Mouse (Mus musculus): ENCODE data around the gene Trpv4.

Trpv4 gene

GRCm38 (mm10) chr5:114588416-114588815 is 69.8 kb downstream of the Trpv4 start:
- DNase-seq, result no peak

- DNase-seq, result peak; percentile 89
Observed at GRCm38 (mm10) chr5:114587908-114588307, 70.3 kb downstream of the Trpv4 start.

- no peak for DNase-seq
Observed at GRCm38 (mm10) chr5:114585682-114586081, 72.5 kb downstream of the Trpv4 start.

GRCm38 (mm10) chr5:114584293-114585104 is 73.7 kb downstream of the Trpv4 start:
- no peak for DNase-seq

GRCm38 (mm10) chr5:114583490-114584175 is 74.6 kb downstream of the Trpv4 start:
- DNase-seq, result no peak

- DNase-seq, result no peak
Observed at GRCm38 (mm10) chr5:114583046-114583445, 75.2 kb downstream of the Trpv4 start.

GRCm38 (mm10) chr5:114581486-114581885 is 76.7 kb downstream of the Trpv4 start:
- no peak for DNase-seq

GRCm38 (mm10) chr5:114579714-114580357 is 78.4 kb downstream of the Trpv4 start:
- no peak for DNase-seq

- DNase-seq, result no peak
Observed at GRCm38 (mm10) chr5:114578361-114578760, 79.9 kb downstream of the Trpv4 start.

GRCm38 (mm10) chr5:114575986-114576605 is 82.1 kb downstream of the Trpv4 start:
- no peak for DNase-seq

- DNase-seq, result no peak
Observed at GRCm38 (mm10) chr5:114575530-114575929, 82.7 kb downstream of the Trpv4 start.

GRCm38 (mm10) chr5:114575010-114575409 is 83.2 kb downstream of the Trpv4 start:
- no peak for DNase-seq

GRCm38 (mm10) chr5:114573920-114574628 is 84.1 kb downstream of the Trpv4 start:
- DNase-seq, result no peak

- DNase-seq, result no peak
Observed at GRCm38 (mm10) chr5:114572997-114573396, 85.2 kb downstream of the Trpv4 start.

Data from embryo, embryonic 11 days (tissue).